Mouse (Mus musculus): ENCODE measurements around the gene Sim1. TPM values are rescaled to one million over a fixed set of nuclear protein-coding genes. Genes with fewer than 3 reads are reported as not detected.

Sim1 gene
- not detected in 2 replicates for polyA plus RNA-seq (2014; fragmentation: Nextera tagmentation; extraction: Ambion mirVana)

GRCm38 (mm10) chr10:50894170-50894991 is at the start of gene Sim1:
Sim1 (plus strand) TSS chr10:50894754.
- Histone ChIP-seq H3K9me3 (ENCODE audit: control insufficient read depth, low read length) (no peaks in the 10 kb centered on the region), H3K36me3 (ENCODE audit: control insufficient read depth, insufficient read depth, low read length) (no peaks in the 10 kb centered on the region), H3K4me2 (ENCODE audit: low read length) (peak within 1 kb of the TSS; percentile 81), H3K4me1 (ENCODE audit: control insufficient read depth in 2 of 2, insufficient read depth in 2 of 2, low read length in 2 of 2) (peaks cover 2 to 10% of the 10 kb centered on the region in 2 experiments; a peak in 3 of 4 replicates), H3K9ac (ENCODE audit: low read length) (no peak within 1 kb of the TSS), H3K27ac (replicated peaks in 1 of 2; ENCODE audit: control insufficient read depth in 1 of 2, insufficient read depth in 1 of 2, low read depth in 2 of 2, low read length in 2 of 2) (no peak within 1 kb of the TSS), H3K27me3 (ENCODE audit: control insufficient read depth, insufficient read depth, low read length) (peaks cover 98% of the 10 kb centered on the region), H3K4me3 (ENCODE audit: control insufficient read depth in 1 of 2, insufficient read depth in 1 of 2, low read depth in 1 of 2, low read length in 2 of 2) (peak within 1 kb of the TSS; percentile 50 to 58)
- peak; percentile 85 for ATAC-seq (ENCODE audit: insufficient number of reproducible peaks, insufficient read depth, low FRiP score, low read depth)
- under 1% methylated on average over 62 of the region's 62 CpGs for WGBS

- Histone ChIP-seq H3K9me3 (ENCODE audit: control insufficient read depth, low read length) (no peaks in the 10 kb centered on the region), H3K27ac (replicated peaks in 1 of 2; ENCODE audit: control insufficient read depth in 1 of 2, insufficient read depth in 1 of 2, low read depth in 2 of 2, low read length in 2 of 2) (no peak overlapping the region), H3K27me3 (ENCODE audit: control insufficient read depth, insufficient read depth, low read length) (no peaks in the 10 kb centered on the region), H3K4me2 (ENCODE audit: low read length) (no peak overlapping the region), H3K4me3 (ENCODE audit: control insufficient read depth in 1 of 2, insufficient read depth in 1 of 2, low read depth in 1 of 2, low read length in 2 of 2) (no peak overlapping the region), H3K4me1 (ENCODE audit: control insufficient read depth in 2 of 2, insufficient read depth in 2 of 2, low read length in 2 of 2) (no peaks in the 10 kb centered on the region), H3K9ac (ENCODE audit: low read length) (no peak overlapping the region), H3K36me3 (ENCODE audit: control insufficient read depth, insufficient read depth, low read length) (no peaks in the 10 kb centered on the region)
- no peak for ATAC-seq (ENCODE audit: insufficient number of reproducible peaks, insufficient read depth, low FRiP score, low read depth)
- 78% methylated on average over 4 of the region's 4 CpGs for WGBS
Measured at GRCm38 (mm10) chr10:50868202-50868601, 26.4 kb upstream of the Sim1 start.

DNA sequence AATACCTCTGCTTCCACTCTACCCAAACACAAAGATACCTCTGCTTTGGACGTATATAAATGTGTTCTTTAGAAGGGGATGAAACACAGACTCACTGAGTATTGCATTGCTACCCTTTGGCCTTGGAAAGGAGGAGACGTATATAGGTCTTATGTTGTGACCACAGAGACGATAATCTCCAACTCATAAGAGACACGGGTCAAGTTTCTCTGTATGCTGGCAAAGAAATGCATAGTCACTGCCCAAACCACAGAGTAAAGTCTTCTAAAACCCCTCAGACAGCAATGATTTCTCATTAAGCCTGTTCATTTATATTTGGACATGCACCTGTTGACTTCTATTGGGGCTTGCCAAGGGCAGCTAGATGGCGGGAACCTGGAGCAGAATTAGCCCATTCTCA is 17.6 kb upstream of the Sim1 start:
- 77% methylated on average over 5 of the region's 5 CpGs for WGBS

DNA sequence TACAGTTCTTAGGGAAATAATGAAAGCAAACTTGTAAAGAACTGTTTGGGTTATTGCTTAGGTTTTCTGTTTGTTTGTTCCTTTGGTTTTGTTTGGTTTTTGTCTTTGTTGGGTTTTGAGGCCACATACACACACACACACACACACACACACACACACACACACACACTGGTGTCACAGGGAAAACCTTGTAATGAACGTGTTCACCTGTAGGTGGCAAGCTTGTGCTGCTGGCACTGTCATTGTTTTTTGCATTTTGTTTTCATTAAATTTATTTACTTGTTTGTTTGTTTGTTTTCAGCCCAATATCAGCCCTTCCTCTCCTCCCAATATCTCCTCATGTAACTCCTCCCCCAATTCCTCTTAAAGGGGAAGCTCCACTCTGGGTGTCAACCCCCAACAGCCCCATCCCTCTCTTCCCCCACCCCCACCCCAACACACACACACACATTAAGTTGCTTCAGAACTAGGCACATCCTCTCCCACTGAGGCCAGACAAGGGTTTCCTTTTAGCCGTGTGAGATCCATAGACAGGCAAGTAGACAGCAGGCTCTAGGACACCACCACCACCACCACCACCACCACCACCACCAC is 13.0 kb upstream of the Sim1 start:
- 16% methylated on average over 2 of the region's 2 CpGs for WGBS

More for the DNA sequence above, 17.6 kb upstream of the Sim1 start:
- Histone ChIP-seq H3K4me2 (ENCODE audit: low read length) (no peak overlapping the region), H3K9me3 (ENCODE audit: control insufficient read depth, low read length) (no peaks in the 10 kb centered on the region), H3K4me3 (ENCODE audit: control insufficient read depth in 1 of 2, insufficient read depth in 1 of 2, low read depth in 1 of 2, low read length in 2 of 2) (no peak overlapping the region), H3K36me3 (ENCODE audit: control insufficient read depth, insufficient read depth, low read length) (no peaks in the 10 kb centered on the region), H3K27ac (replicated peaks in 1 of 2; ENCODE audit: control insufficient read depth in 1 of 2, insufficient read depth in 1 of 2, low read depth in 2 of 2, low read length in 2 of 2) (no peak overlapping the region), H3K4me1 (ENCODE audit: control insufficient read depth in 2 of 2, insufficient read depth in 2 of 2, low read length in 2 of 2) (no peaks in the 10 kb centered on the region), H3K9ac (ENCODE audit: low read length) (no peak overlapping the region), H3K27me3 (ENCODE audit: control insufficient read depth, insufficient read depth, low read length) (no peaks in the 10 kb centered on the region)
- no peak for ATAC-seq (ENCODE audit: insufficient number of reproducible peaks, insufficient read depth, low FRiP score, low read depth)

GRCm38 (mm10) chr10:50882366-50882765 is 12.2 kb upstream of the Sim1 start:
- 71% methylated on average over 2 of the region's 2 CpGs for WGBS
- Histone ChIP-seq H3K36me3 (ENCODE audit: control insufficient read depth, insufficient read depth, low read length) (no peaks in the 10 kb centered on the region), H3K27ac (replicated peaks in 1 of 2; ENCODE audit: control insufficient read depth in 1 of 2, insufficient read depth in 1 of 2, low read depth in 2 of 2, low read length in 2 of 2) (no peak overlapping the region), H3K4me3 (ENCODE audit: control insufficient read depth in 1 of 2, insufficient read depth in 1 of 2, low read depth in 1 of 2, low read length in 2 of 2) (no peak overlapping the region), H3K27me3 (ENCODE audit: control insufficient read depth, insufficient read depth, low read length) (no peaks in the 10 kb centered on the region; the same call in none of the 2 replicates), H3K9me3 (ENCODE audit: control insufficient read depth, low read length) (no peaks in the 10 kb centered on the region), H3K4me2 (ENCODE audit: low read length) (no peak overlapping the region), H3K9ac (ENCODE audit: low read length) (no peak overlapping the region), H3K4me1 (ENCODE audit: control insufficient read depth in 2 of 2, insufficient read depth in 2 of 2, low read length in 2 of 2) (no peaks in the 10 kb centered on the region)
- ATAC-seq (ENCODE audit: insufficient number of reproducible peaks, insufficient read depth, low FRiP score, low read depth): no peak

More for the DNA sequence above, 13.0 kb upstream of the Sim1 start:
- Histone ChIP-seq H3K9ac (ENCODE audit: low read length) (no peak overlapping the region), H3K27me3 (ENCODE audit: control insufficient read depth, insufficient read depth, low read length) (no peaks in the 10 kb centered on the region; the same call in 1 of the 2 replicates), H3K9me3 (ENCODE audit: control insufficient read depth, low read length) (no peaks in the 10 kb centered on the region), H3K4me3 (ENCODE audit: control insufficient read depth in 1 of 2, insufficient read depth in 1 of 2, low read depth in 1 of 2, low read length in 2 of 2) (no peak overlapping the region), H3K4me1 (ENCODE audit: control insufficient read depth in 2 of 2, insufficient read depth in 2 of 2, low read length in 2 of 2) (no peaks in the 10 kb centered on the region), H3K36me3 (ENCODE audit: control insufficient read depth, insufficient read depth, low read length) (no peaks in the 10 kb centered on the region), H3K27ac (replicated peaks in 1 of 2; ENCODE audit: control insufficient read depth in 1 of 2, insufficient read depth in 1 of 2, low read depth in 2 of 2, low read length in 2 of 2) (no peak overlapping the region), H3K4me2 (ENCODE audit: low read length) (no peak overlapping the region)
- no peak for ATAC-seq (ENCODE audit: insufficient number of reproducible peaks, insufficient read depth, low FRiP score, low read depth)

GRCm38 (mm10) chr10:50886305-50886704 is 8.2 kb upstream of the Sim1 start:
- Histone ChIP-seq H3K4me3 (ENCODE audit: control insufficient read depth in 1 of 2, insufficient read depth in 1 of 2, low read depth in 1 of 2, low read length in 2 of 2) (no peak overlapping the region), H3K9ac (ENCODE audit: low read length) (no peak overlapping the region), H3K27ac (replicated peaks in 1 of 2; ENCODE audit: control insufficient read depth in 1 of 2, insufficient read depth in 1 of 2, low read depth in 2 of 2, low read length in 2 of 2) (no peak overlapping the region), H3K36me3 (ENCODE audit: control insufficient read depth, insufficient read depth, low read length) (no peaks in the 10 kb centered on the region), H3K4me2 (ENCODE audit: low read length) (no peak overlapping the region), H3K4me1 (ENCODE audit: control insufficient read depth in 2 of 2, insufficient read depth in 2 of 2, low read length in 2 of 2) (no peaks in the 10 kb centered on the region), H3K9me3 (ENCODE audit: control insufficient read depth, low read length) (no peaks in the 10 kb centered on the region), H3K27me3 (ENCODE audit: control insufficient read depth, insufficient read depth, low read length) (peaks cover 34% of the 10 kb centered on the region)
- WGBS: 45% methylated on average over 4 of the region's 4 CpGs
- no peak for ATAC-seq (ENCODE audit: insufficient number of reproducible peaks, insufficient read depth, low FRiP score, low read depth)

- 19% methylated on average over 6 of the region's 6 CpGs for WGBS
- H3K27ac ChIP-seq (replicated peaks in 1 of 2; ENCODE audit: control insufficient read depth in 1 of 2, insufficient read depth in 1 of 2, low read depth in 2 of 2, low read length in 2 of 2): no peak overlapping the region
- H3K27me3 ChIP-seq (ENCODE audit: control insufficient read depth, insufficient read depth, low read length): peaks cover 75% of the 10 kb centered on the region
- no peaks in the 10 kb centered on the region for H3K36me3 ChIP-seq (ENCODE audit: control insufficient read depth, insufficient read depth, low read length)
- no peak overlapping the region for H3K4me3 ChIP-seq (ENCODE audit: control insufficient read depth in 1 of 2, insufficient read depth in 1 of 2, low read depth in 1 of 2, low read length in 2 of 2)
- no peak overlapping the region for H3K9ac ChIP-seq (ENCODE audit: low read length)
- no peaks in the 10 kb centered on the region for H3K9me3 ChIP-seq (ENCODE audit: control insufficient read depth, low read length)
- no peak overlapping the region for H3K4me2 ChIP-seq (ENCODE audit: low read length)
- H3K4me1 ChIP-seq (ENCODE audit: control insufficient read depth in 2 of 2, insufficient read depth in 2 of 2, low read length in 2 of 2): peaks cover 2 to 10% of the 10 kb centered on the region in 2 experiments; a peak in 3 of 4 replicates
- no peak for ATAC-seq (ENCODE audit: insufficient number of reproducible peaks, insufficient read depth, low FRiP score, low read depth)
Measured at GRCm38 (mm10) chr10:50890621-50891020, 3.9 kb upstream of the Sim1 start.

Measured in heart, embryonic 14.5 days (tissue).